Mouse (Mus musculus) erythroblast, embryonic 14.5 days (primary cell): Measurements from ENCODE around the gene Panx1. TPM values are rescaled to one million over a fixed set of nuclear protein-coding genes. Genes with fewer than 3 reads are reported as not detected.

Experiments used
- H3K27me3 ChIP-seq: 2 replicates; pipeline ENCODE4 v1.6.1; 2012; ENCODE audit warnings: inconsistent platforms; ENCODE audit not compliant: control insufficient read depth
- H3K36me3 ChIP-seq: 2 replicates; pipeline ENCODE4 v1.6.1; 2012; ENCODE audit warnings: mild to moderate bottlenecking, inconsistent platforms; ENCODE audit not compliant: control insufficient read depth
- H3K4me1 ChIP-seq: 2 replicates; pipeline ENCODE4 v1.6.1; 2012; ENCODE audit warnings: inconsistent platforms; ENCODE audit not compliant: control insufficient read depth
- H3K4me3 ChIP-seq: replicated peaks from 2 replicates; pipeline ENCODE3; 2012; ENCODE audit warnings: moderate library complexity, mild to moderate bottlenecking, inconsistent platforms
- H3K9me3 ChIP-seq: 2 replicates; pipeline ENCODE4 v1.6.1; 2012; ENCODE audit warnings: low read length, inconsistent platforms, mixed read lengths; ENCODE audit not compliant: control insufficient read depth
- GATA1 ChIP-seq: IDR thresholded peaks from 2 replicates; pipeline ENCODE4 v1.6.1; 2012; ENCODE audit warnings: low read length, inconsistent platforms, mixed read lengths
- TAL1 ChIP-seq: IDR thresholded peaks from 3 replicates; pipeline ENCODE4 v1.6.1; 2012; ENCODE audit warnings: low read length, inconsistent platforms, mixed read lengths
- polyA plus RNA-seq: library from polyadenylated mRNA; stranded (reverse); fragments of >175 nt; gene quantifications from 2 replicates; pipeline ENCODE4 v1.2.3, GENCODE M21; 2012

The Panx1 gene
- polyA plus RNA-seq, 1 experiment, result 0.02 TPM

DNA sequence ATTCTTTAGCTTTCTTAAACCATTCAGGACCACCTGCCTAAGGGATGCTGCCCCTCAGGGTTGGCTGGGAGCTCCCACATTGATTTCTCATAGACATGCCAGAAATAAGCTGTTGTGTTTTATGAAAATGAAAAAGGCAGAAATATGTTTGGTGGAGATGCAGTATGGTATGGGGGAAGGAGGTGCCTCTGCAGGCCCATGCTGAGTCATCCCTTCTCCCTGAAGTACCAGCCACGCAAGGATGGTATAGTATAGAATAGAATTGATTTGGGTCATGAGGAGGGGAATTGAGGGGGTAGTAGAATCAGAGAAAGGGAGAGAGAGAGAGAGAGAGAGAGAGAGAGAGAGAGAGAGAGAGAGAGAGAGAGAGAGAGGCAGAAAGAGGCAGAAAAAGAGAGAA lies 90.6 kb downstream of the Panx1 start:
- Histone ChIP-seq H3K27me3 (no peaks in the 10 kb centered on the region), H3K9me3 (no peaks in the 10 kb centered on the region; the same call in 1 of the 2 replicates), H3K36me3 (no peaks in the 10 kb centered on the region), H3K4me1 (no peaks in the 10 kb centered on the region), H3K4me3 (no peak overlapping the region)
- TF ChIP-seq TAL1, result no peak
- TF ChIP-seq GATA1, result no peak

Other genes with a start within 250 kb of the Panx1 start
- not detected in 2 replicates for gene Gpr83, start 185.3 kb downstream of the Panx1 start, polyA plus RNA-seq
- not detected in 2 replicates for gene Izumo1r, start 141.5 kb downstream of the Panx1 start, polyA plus RNA-seq
- not detected in 2 replicates for gene Hephl1, start 66.6 kb upstream of the Panx1 start, polyA plus RNA-seq
- not detected in 2 replicates for gene Vstm5, start 193.6 kb upstream of the Panx1 start, polyA plus RNA-seq
- 0.39 TPM in 2 replicates for gene Med17, start 234.5 kb upstream of the Panx1 start, polyA plus RNA-seq